Mouse (Mus musculus) thymus, postnatal 25 days (tissue): Measurements from ENCODE around the gene Azin2.

Source experiments
- DNase-seq: peaks from one replicate; pipeline ENCODE4 v3.0.0; 2022

Gene Azin2

GRCm38 (mm10) chr4:128894112-128894511 is 68.1 kb downstream of the Azin2 start:
- DNase-seq: no peak

- no peak for DNase-seq
Measured at GRCm38 (mm10) chr4:128892188-128892587, 70.1 kb downstream of the Azin2 start.

- DNase-seq: no peak
Measured at GRCm38 (mm10) chr4:128891746-128892145, 70.5 kb downstream of the Azin2 start.

- no peak for DNase-seq
Measured at GRCm38 (mm10) chr4:128891157-128891556, 71.1 kb downstream of the Azin2 start.

- DNase-seq: no peak
Measured at GRCm38 (mm10) chr4:128889752-128890630, 72.3 kb downstream of the Azin2 start.

- no peak for DNase-seq
Measured at GRCm38 (mm10) chr4:128888436-128888990, 73.7 kb downstream of the Azin2 start.

- DNase-seq: no peak
Measured at GRCm38 (mm10) chr4:128887641-128888091, 74.6 kb downstream of the Azin2 start.

GRCm38 (mm10) chr4:128887026-128887425 is 75.2 kb downstream of the Azin2 start:
- no peak for DNase-seq

GRCm38 (mm10) chr4:128886571-128886970 is 75.7 kb downstream of the Azin2 start:
- no peak for DNase-seq

GRCm38 (mm10) chr4:128885540-128885939 is 76.7 kb downstream of the Azin2 start:
- DNase-seq: no peak

GRCm38 (mm10) chr4:128884711-128885095 is 77.5 kb downstream of the Azin2 start:
- DNase-seq: no peak

- peak; percentile 37 for DNase-seq
Measured at GRCm38 (mm10) chr4:128883801-128884710, 78.2 kb downstream of the Azin2 start.

- DNase-seq: peak; percentile 72
Measured at GRCm38 (mm10) chr4:128883379-128883781, 78.9 kb downstream of the Azin2 start, which contains the start of gene Trim62. Gene Trim62 (plus strand): TSS chr4:128883580.
